In genomic region chr11:70238591-70239440, GRCm38 (mm10) we compare ENCODE assay signal across 8 mouse cellular contexts. TPM values are rescaled to one million over a fixed set of nuclear protein-coding genes. Genes with fewer than 3 reads are reported as not detected.
DNase-seq lines count a peak whose midpoint lies in the region; ATAC-seq and TF ChIP-seq lines count a peak whose summit lies in the region.

No protein-coding gene starts in this region.

- peaks cover 12% of the 10 kb centered on the region for H3K79me2 ChIP-seq in CH12.LX (replicated peaks; ENCODE audit: control insufficient read depth, extremely low read depth, insufficient read depth, poor library complexity, severe bottlenecking)
- peaks cover 25% of the 10 kb centered on the region for H3K79me2 ChIP-seq in macrophage (ENCODE audit: inconsistent target)

- H3K36me3 ChIP-seq in CH12.LX (replicated peaks in 1 of 2; ENCODE audit: control insufficient read depth in 1 of 2, insufficient read depth in 1 of 2, low read length in 1 of 2) (peaks cover 10 to 27% of the 10 kb centered on the region in 2 experiments), macrophage (ENCODE audit: inconsistent target) (peaks cover 12% of the 10 kb centered on the region; the same call in 1 of the 2 replicates)
- H3K36me3 ChIP-seq in embryonic facial prominence, embryonic 14.5 days (ENCODE audit: control insufficient read depth, insufficient read depth, low read length) = peaks cover 16% of the 10 kb centered on the region
- peaks cover 7% of the 10 kb centered on the region; the same call in 1 of the 2 replicates for H3K36me3 ChIP-seq in intestine, embryonic 16.5 days (ENCODE audit: control insufficient read depth, insufficient read depth, low read length)

- H3K27me3 ChIP-seq in CH12.LX (replicated peaks) = peaks cover 5% of the 10 kb centered on the region
- H3K27me3 ChIP-seq in embryonic facial prominence, embryonic 14.5 days (replicated peaks; ENCODE audit: control insufficient read depth, insufficient read depth, low read length) = no peaks in the 10 kb centered on the region
- H3K27me3 ChIP-seq in intestine, embryonic 16.5 days (replicated peaks; ENCODE audit: control insufficient read depth, insufficient read depth, low read length) = no peaks in the 10 kb centered on the region

- dilution Hi-C loops in CH12.LX (cut with MboI; ENCODE audit: extremely low pct_ligation_motif_present, extremely low pct_unique_long_range_greater_than_20kb, low sequenced_read_pairs) = no loop called here

- TF ChIP-seq EP300 in CH12.LX (IDR thresholded peaks at IDR 0.05; ENCODE audit: low read length) = no peak

- H3K27ac ChIP-seq in CH12.LX (ENCODE audit: insufficient read depth, low read depth) (peak overlapping the region; percentile 78), macrophage (peak overlapping the region; percentile 90)
- H3K27ac ChIP-seq in embryonic facial prominence, embryonic 14.5 days (replicated peaks; ENCODE audit: low read depth, low read length) = peak overlapping the region; percentile 89
- peak overlapping the region; percentile 91 for H3K27ac ChIP-seq in intestine, embryonic 16.5 days (ENCODE audit: low read length)

- DNase-seq in cerebellum, adult 11-12 months = peak; percentile 52
- DNase-seq in CH12.LX (ENCODE audit: extremely low read depth) = no peak
- no peak for DNase-seq in embryonic facial prominence, embryonic 14.5 days (ENCODE audit: low spot score)
- DNase-seq in layer of hippocampus, postnatal 14 days (ENCODE audit: low spot score in 2 of 2) = no peak
- DNase-seq in left cerebral cortex, adult 18-20 months (ENCODE audit: low spot score in 2 of 2) = no peak

- TF ChIP-seq POLR2A in CH12.LX (IDR thresholded peaks at IDR 0.05; ENCODE audit: low read depth, low read length) = no peak

- no peaks in the 10 kb centered on the region for H3K9me3 ChIP-seq in CH12.LX (replicated peaks; ENCODE audit: low read length)
- no peaks in the 10 kb centered on the region for H3K9me3 ChIP-seq in embryonic facial prominence, embryonic 14.5 days (ENCODE audit: control insufficient read depth, low read length)
- no peaks in the 10 kb centered on the region for H3K9me3 ChIP-seq in intestine, embryonic 16.5 days (ENCODE audit: control insufficient read depth, low read length)

- H3K9ac ChIP-seq in CH12.LX (ENCODE audit: insufficient read depth, low read depth) = peak overlapping the region; percentile 68
- peak overlapping the region; percentile 79 for H3K9ac ChIP-seq in embryonic facial prominence, embryonic 14.5 days (ENCODE audit: low read depth, low read length)
- H3K9ac ChIP-seq in intestine, embryonic 16.5 days (ENCODE audit: low read depth, low read length) = peak overlapping the region; percentile 95

- H3K4me1 ChIP-seq in CH12.LX (ENCODE audit: control insufficient read depth in 1 of 2, insufficient read depth in 2 of 2) = peaks cover 4 to 26% of the 10 kb centered on the region in 2 experiments
- peaks cover 15% of the 10 kb centered on the region for H3K4me1 ChIP-seq in embryonic facial prominence, embryonic 14.5 days (ENCODE audit: control insufficient read depth, insufficient read depth, low read length)
- H3K4me1 ChIP-seq in intestine, embryonic 16.5 days (ENCODE audit: control insufficient read depth, insufficient read depth, low read length) = peaks cover 21% of the 10 kb centered on the region

- H3K4me3 ChIP-seq in CH12.LX (replicated peaks in 1 of 3; ENCODE audit: low read depth in 2 of 3, low read length in 2 of 3, poor library complexity in 1 of 3) (peak overlapping the region; percentile 77 to 96 (median 79)), macrophage (ENCODE audit: inconsistent target) (peak overlapping the region; percentile 100)
- H3K4me3 ChIP-seq in embryonic facial prominence, embryonic 14.5 days (ENCODE audit: low read depth, low read length) = peak overlapping the region; percentile 67
- peak overlapping the region; percentile 97 for H3K4me3 ChIP-seq in intestine, embryonic 16.5 days (ENCODE audit: low read length)

- 14% methylated on average over 23 of the region's 23 CpGs for WGBS in embryonic facial prominence, embryonic 14.5 days
- WGBS in intestine, embryonic 16.5 days = 10% methylated on average over 23 of the region's 23 CpGs
- WGBS in macrophage (ENCODE audit: missing documents) = 13% methylated on average over 22 of the region's 23 CpGs

- in situ Hi-C loops in CH12.LX (cut with MboI; ENCODE audit: low pct_ligation_motif_present, low pct_unique_long_range_greater_than_20kb, low sequenced_read_pairs) = loop anchor here (25.0 kb wide), 2 partner anchors 373 to 523 kb away; partner anchors contain the start of genes 4930544D05Rik, Chrne and Zfp3

- TF ChIP-seq RAD21 in CH12.LX (IDR thresholded peaks at IDR 0.05; ENCODE audit: low read depth, low read length) = no peak

- no peak for ATAC-seq in cerebellum, adult (ENCODE audit: insufficient number of reproducible peaks, low FRiP score, low TSS enrichment)
- ATAC-seq in embryonic facial prominence, embryonic 14.5 days (ENCODE audit: low read depth) = no peak
- no peak for ATAC-seq in intestine, embryonic 16.5 days

- no peak for TF ChIP-seq CTCF in CH12.LX (conservative IDR thresholded peaks at IDR 0.05 in 1 of 2, IDR thresholded peaks at IDR 0.05 in 1 of 2; ENCODE audit: low read depth in 2 of 2, low read length in 2 of 2)

- H3K4me2 ChIP-seq in CH12.LX (ENCODE audit: insufficient read depth, low read depth, poor library complexity, severe bottlenecking) = peak overlapping the region; percentile 76
- peak overlapping the region; percentile 82 for H3K4me2 ChIP-seq in embryonic facial prominence, embryonic 14.5 days (ENCODE audit: low read depth, low read length)
- peak overlapping the region; percentile 80 for H3K4me2 ChIP-seq in intestine, embryonic 16.5 days (ENCODE audit: low read depth, low read length)

RNA-seq across cellular contexts. Expression of gene Gm21988, which starts 0.8 kb away (rescaled TPM):
- total RNA-seq in CH12.LX (2012; rRNA removed) (2.6 and 3.5 TPM in 2 replicates), CH12.LX (2014; rRNA removed) (0.98 TPM in 1 of 2 replicates, not detected in the other)
- polyA plus RNA-seq in CH12.LX (2012; ENCODE audit: insufficient read length, low read depth) (1.4 and 2.7 TPM in 2 replicates), macrophage (2018) (2.6 to 6.0 TPM (median 4.8 TPM) in 3 replicates)
- polyA plus RNA-seq in embryonic facial prominence, embryonic 14.5 days (2014; fragmentation: Nextera tagmentation; extraction: Ambion mirVana) = 9.9 and 12.2 TPM in 2 replicates
- polyA plus RNA-seq in intestine, embryonic 16.5 days (2015; fragmentation: Nextera tagmentation; extraction: Ambion mirVana) = 9.9 and 10.7 TPM in 2 replicates
- total RNA-seq in macrophage (2018; cell fraction: chromatin; rRNA removed) = 1 to 10 TPM in 25 of 26 experiments, under 1 TPM in 1; 0.60 to 8.8 (median 3.3) TPM
- total RNA-seq in macrophage (2018; cell fraction: cytosol; rRNA removed) = 1 to 10 TPM; 2.5 to 9.0 (median 4.9) TPM
- total RNA-seq in macrophage (2018; cell fraction: nucleus; rRNA removed) = 1 to 10 TPM in 25 of 26 experiments, not detected in 1; 1.0 to 7.4 (median 3.1) TPM
- 1 to 10 TPM; 7.2 to 7.9 TPM for total RNA-seq in layer of hippocampus, postnatal 14 days (2021)
- total RNA-seq in left cerebral cortex, adult 18-20 months (2021) = 1 to 10 TPM; 3.0 to 4.8 TPM

RNA-seq across cellular contexts. Expression of gene Rnasek, which starts 0.8 kb away (rescaled TPM):
- total RNA-seq in CH12.LX (2012; rRNA removed) (19.9 and 25.6 TPM in 2 replicates), CH12.LX (2014; rRNA removed) (5.5 and 9.1 TPM in 2 replicates)
- polyA plus RNA-seq in CH12.LX (2012; ENCODE audit: insufficient read length, low read depth) (64.8 and 91.3 TPM in 2 replicates), macrophage (2018) (534 to 573 TPM (median 562 TPM) in 3 replicates)
- polyA plus RNA-seq in embryonic facial prominence, embryonic 14.5 days (2014; fragmentation: Nextera tagmentation; extraction: Ambion mirVana) = 182 and 204 TPM in 2 replicates
- polyA plus RNA-seq in intestine, embryonic 16.5 days (2015; fragmentation: Nextera tagmentation; extraction: Ambion mirVana) = 269 and 308 TPM in 2 replicates
- 10 to 100 TPM in 16 of 26 experiments, 1 to 10 TPM in 9, not detected in 1; 2.2 to 48.8 (median 14.2) TPM for total RNA-seq in macrophage (2018; cell fraction: chromatin; rRNA removed)
- 100 to 1,000 TPM; 330 to 560 (median 424) TPM for total RNA-seq in macrophage (2018; cell fraction: cytosol; rRNA removed)
- total RNA-seq in macrophage (2018; cell fraction: nucleus; rRNA removed) = 100 to 1,000 TPM in 13 of 26 experiments, 10 to 100 TPM in 13; 35.3 to 159 (median 98.4) TPM
- 100 to 1,000 TPM; 280 to 324 TPM for total RNA-seq in layer of hippocampus, postnatal 14 days (2021)
- total RNA-seq in left cerebral cortex, adult 18-20 months (2021) = 100 to 1,000 TPM; 269 to 280 TPM

RNA-seq across cellular contexts. Expression of gene 0610010K14Rik, which starts 1.1 kb away (rescaled TPM):
- 52.2 and 75.2 TPM in 2 replicates for total RNA-seq in CH12.LX (2012; rRNA removed)
- 23.8 and 27.7 TPM in 2 replicates for total RNA-seq in CH12.LX (2014; rRNA removed)
- polyA plus RNA-seq in CH12.LX (2012; ENCODE audit: insufficient read length, low read depth) = 140 and 153 TPM in 2 replicates
- 149 and 172 TPM in 2 replicates for polyA plus RNA-seq in embryonic facial prominence, embryonic 14.5 days (2014; fragmentation: Nextera tagmentation; extraction: Ambion mirVana)
- 118 and 129 TPM in 2 replicates for polyA plus RNA-seq in intestine, embryonic 16.5 days (2015; fragmentation: Nextera tagmentation; extraction: Ambion mirVana)
- total RNA-seq in macrophage (2018; cell fraction: chromatin; rRNA removed) = 10 to 100 TPM in 15 of 26 experiments, 1 to 10 TPM in 11; 3.2 to 41.6 (median 12.0) TPM
- total RNA-seq in macrophage (2018; cell fraction: cytosol; rRNA removed) = 10 to 100 TPM; 27.5 to 53.2 (median 39.7) TPM
- total RNA-seq in macrophage (2018; cell fraction: nucleus; rRNA removed) = 10 to 100 TPM in 21 of 26 experiments, 1 to 10 TPM in 5; 5.8 to 55.5 (median 12.9) TPM
- 55.0 to 61.6 TPM (median 59.2 TPM) in 3 replicates for polyA plus RNA-seq in macrophage (2018)
- 10 to 100 TPM; 42.3 to 47.7 TPM for total RNA-seq in layer of hippocampus, postnatal 14 days (2021)
- total RNA-seq in left cerebral cortex, adult 18-20 months (2021) = 10 to 100 TPM; 44.6 to 47.2 TPM

RNA-seq across cellular contexts. Expression of gene Bcl6b, which starts 9.2 kb away (rescaled TPM):
- total RNA-seq in CH12.LX (2012; rRNA removed) (1.7 and 2.2 TPM in 2 replicates), CH12.LX (2014; rRNA removed) (0.54 and 0.71 TPM in 2 replicates)
- polyA plus RNA-seq in CH12.LX (2012; ENCODE audit: insufficient read length, low read depth) (0.54 and 0.72 TPM in 2 replicates), macrophage (2018) (0.14 TPM in 1 of 3 replicates, not detected in the others)
- polyA plus RNA-seq in embryonic facial prominence, embryonic 14.5 days (2014; fragmentation: Nextera tagmentation; extraction: Ambion mirVana) = 11.6 and 13.0 TPM in 2 replicates
- polyA plus RNA-seq in intestine, embryonic 16.5 days (2015; fragmentation: Nextera tagmentation; extraction: Ambion mirVana) = 10.3 and 10.4 TPM in 2 replicates
- not detected for total RNA-seq in macrophage (2018; cell fraction: chromatin; rRNA removed)
- total RNA-seq in macrophage (2018; cell fraction: cytosol; rRNA removed) = under 1 TPM in 12 of 26 experiments, not detected in 14; 0.03 to 0.33 (median 0.09) TPM
- total RNA-seq in macrophage (2018; cell fraction: nucleus; rRNA removed) = 1 to 10 TPM in 2 of 26 experiments, under 1 TPM in 5, not detected in 19; 0.19 to 1.3 (median 0.23) TPM
- 1 to 10 TPM; 2.7 to 2.9 TPM for total RNA-seq in layer of hippocampus, postnatal 14 days (2021)
- 1 to 10 TPM; 1.2 to 3.2 TPM for total RNA-seq in left cerebral cortex, adult 18-20 months (2021)

RNA-seq across cellular contexts. Expression of gene Alox12, which starts 16.3 kb away (rescaled TPM):
- total RNA-seq in CH12.LX (2012; rRNA removed) = not detected in 2 replicates
- total RNA-seq in CH12.LX (2014; rRNA removed) = not detected in 2 replicates
- not detected in 2 replicates for polyA plus RNA-seq in CH12.LX (2012; ENCODE audit: insufficient read length, low read depth)
- 5.8 and 6.4 TPM in 2 replicates for polyA plus RNA-seq in embryonic facial prominence, embryonic 14.5 days (2014; fragmentation: Nextera tagmentation; extraction: Ambion mirVana)
- polyA plus RNA-seq in intestine, embryonic 16.5 days (2015; fragmentation: Nextera tagmentation; extraction: Ambion mirVana) = 1.5 and 1.8 TPM in 2 replicates
- total RNA-seq in macrophage (2018; cell fraction: chromatin; rRNA removed) = 1 to 10 TPM in 2 of 26 experiments, under 1 TPM in 16, not detected in 8; 0.25 to 2.4 (median 0.59) TPM
- total RNA-seq in macrophage (2018; cell fraction: cytosol; rRNA removed) = under 1 TPM; 0.06 to 0.63 (median 0.24) TPM
- 1 to 10 TPM in 1 of 26 experiments, under 1 TPM in 21, not detected in 4; 0.18 to 1.3 (median 0.35) TPM for total RNA-seq in macrophage (2018; cell fraction: nucleus; rRNA removed)
- polyA plus RNA-seq in macrophage (2018) = 0.09 to 0.95 TPM (median 0.17 TPM) in 3 replicates
- under 1 TPM in 1 of 2 experiments, not detected in 1; 0.48 TPM for total RNA-seq in layer of hippocampus, postnatal 14 days (2021)
- total RNA-seq in left cerebral cortex, adult 18-20 months (2021) = under 1 TPM; 0.44 to 0.47 TPM
